Mouse (Mus musculus): ENCODE data around the gene Gm13276. TPM values are rescaled to one million over a fixed set of nuclear protein-coding genes. Genes with fewer than 3 reads are reported as not detected.
"Not testable (repeated sequence)": the region's sequence is repeated elsewhere in the genome, so short reads cannot be mapped to it uniquely, and the experiment has no call there.

Gm13276 gene
- polyA plus RNA-seq, 1 experiment from 2014 or later: not detected

DNA sequence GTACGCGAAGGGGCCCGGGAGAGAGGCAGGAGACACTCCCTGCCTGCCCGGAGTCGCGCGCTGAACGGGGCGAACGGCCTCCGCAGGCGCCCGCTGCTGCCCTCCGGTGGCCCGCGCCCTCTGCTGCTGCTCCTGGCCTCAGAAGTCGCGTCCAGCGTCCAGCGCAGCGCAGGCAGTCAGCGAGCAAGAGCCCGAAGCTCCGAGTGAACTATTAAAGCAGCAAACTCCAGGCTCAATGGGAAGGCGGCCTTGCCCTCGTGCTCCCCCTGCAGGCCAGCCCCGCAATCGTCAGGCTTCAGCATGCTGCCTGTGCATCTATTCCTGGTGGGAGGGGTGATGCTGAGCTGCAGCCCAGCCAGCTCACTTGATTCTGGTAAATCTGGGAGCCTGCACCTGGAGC is 5.7 kb downstream of the Gm13276 start, which contains the start of gene Gm13278:
TSS of gene Gm13278 (plus strand) at position 301 of the 400 bp plus-strand sequence.
- not testable (repeated sequence) for H3K27ac ChIP-seq; H3K9ac ChIP-seq; H3K4me3 ChIP-seq (replicated peaks); H3K4me1 ChIP-seq; H3K27me3 ChIP-seq; H3K4me2 ChIP-seq; ATAC-seq (replicated peaks; ENCODE audit: low FRiP score); H3K9me3 ChIP-seq (replicated peaks); H3K36me3 ChIP-seq
- WGBS: no CpG with 5 or more reads among the region's 28 CpGs

DNA sequence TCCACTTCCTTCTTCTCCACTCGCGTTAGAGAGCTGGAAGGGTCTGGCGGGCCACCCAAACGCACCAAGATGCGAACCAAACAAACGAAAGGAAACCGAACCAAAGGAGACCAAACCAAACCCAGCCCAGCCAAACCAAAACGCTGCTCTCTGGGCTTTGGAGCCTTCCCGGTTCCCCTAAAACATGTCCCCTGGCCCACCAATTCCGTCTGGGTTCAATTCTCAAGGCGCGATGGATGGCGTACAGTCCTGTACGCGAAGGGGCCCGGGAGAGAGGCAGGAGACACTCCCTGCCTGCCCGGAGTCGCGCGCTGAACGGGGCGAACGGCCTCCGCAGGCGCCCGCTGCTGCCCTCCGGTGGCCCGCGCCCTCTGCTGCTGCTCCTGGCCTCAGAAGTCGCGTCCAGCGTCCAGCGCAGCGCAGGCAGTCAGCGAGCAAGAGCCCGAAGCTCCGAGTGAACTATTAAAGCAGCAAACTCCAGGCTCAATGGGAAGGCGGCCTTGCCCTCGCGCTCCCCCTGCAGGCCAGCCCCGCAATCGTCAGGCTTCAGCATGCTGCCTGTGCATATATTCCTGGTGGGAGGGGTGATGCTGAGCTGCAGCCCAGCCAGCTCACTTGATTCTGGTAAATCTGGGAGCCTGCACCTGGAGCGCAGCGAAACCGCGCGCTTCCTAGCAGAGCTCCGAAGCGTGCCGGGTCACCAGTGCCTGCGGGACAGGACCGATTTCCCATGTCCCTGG is 8.6 kb downstream of the Gm13276 start, which contains the start of gene Gm13275:
TSS of gene Gm13275 (plus strand) at position 552 of the 740 bp plus-strand sequence.
- not testable (repeated sequence) for H3K4me2 ChIP-seq; H3K27ac ChIP-seq; ATAC-seq (replicated peaks; ENCODE audit: low FRiP score); H3K4me1 ChIP-seq; H3K27me3 ChIP-seq; H3K9me3 ChIP-seq (replicated peaks); H3K4me3 ChIP-seq (replicated peaks); H3K9ac ChIP-seq; H3K36me3 ChIP-seq
- 2% methylated on average over 19 of the region's 52 CpGs for WGBS

GRCm38 (mm10) chr4:88797097-88797496 is 11.6 kb downstream of the Gm13276 start, which contains the start of gene Gm13279:
Gene Gm13279 (plus strand): TSS chr4:88797397.
- H3K4me2 ChIP-seq; H3K27ac ChIP-seq; H3K36me3 ChIP-seq; H3K4me1 ChIP-seq; H3K27me3 ChIP-seq; H3K4me3 ChIP-seq (replicated peaks); ATAC-seq (replicated peaks; ENCODE audit: low FRiP score); H3K9me3 ChIP-seq (replicated peaks); H3K9ac ChIP-seq: not testable (repeated sequence)
- no CpG with 5 or more reads among the region's 28 CpGs for WGBS

GRCm38 (mm10) chr4:88799365-88799764 is 13.9 kb downstream of the Gm13276 start, which contains the start of gene Gm13285:
Gene Gm13285 (plus strand): TSS chr4:88799665.
- H3K27me3 ChIP-seq; H3K27ac ChIP-seq; H3K4me1 ChIP-seq; H3K36me3 ChIP-seq; H3K4me2 ChIP-seq; ATAC-seq (replicated peaks; ENCODE audit: low FRiP score); H3K9ac ChIP-seq; H3K9me3 ChIP-seq (replicated peaks); H3K4me3 ChIP-seq (replicated peaks): not testable (repeated sequence)
- WGBS: 13% methylated on average over 6 of the region's 7 CpGs

GRCm38 (mm10) chr4:88802954-88803353 is 17.4 kb downstream of the Gm13276 start, which contains the start of gene Gm13287:
Gene Gm13287 (plus strand): TSS chr4:88803254.
- H3K4me3 ChIP-seq (replicated peaks); H3K4me2 ChIP-seq; H3K9me3 ChIP-seq (replicated peaks); H3K9ac ChIP-seq; ATAC-seq (replicated peaks; ENCODE audit: low FRiP score); H3K36me3 ChIP-seq; H3K4me1 ChIP-seq; H3K27me3 ChIP-seq; H3K27ac ChIP-seq: not testable (repeated sequence)
- WGBS: no CpG with 5 or more reads among the region's 29 CpGs

DNA sequence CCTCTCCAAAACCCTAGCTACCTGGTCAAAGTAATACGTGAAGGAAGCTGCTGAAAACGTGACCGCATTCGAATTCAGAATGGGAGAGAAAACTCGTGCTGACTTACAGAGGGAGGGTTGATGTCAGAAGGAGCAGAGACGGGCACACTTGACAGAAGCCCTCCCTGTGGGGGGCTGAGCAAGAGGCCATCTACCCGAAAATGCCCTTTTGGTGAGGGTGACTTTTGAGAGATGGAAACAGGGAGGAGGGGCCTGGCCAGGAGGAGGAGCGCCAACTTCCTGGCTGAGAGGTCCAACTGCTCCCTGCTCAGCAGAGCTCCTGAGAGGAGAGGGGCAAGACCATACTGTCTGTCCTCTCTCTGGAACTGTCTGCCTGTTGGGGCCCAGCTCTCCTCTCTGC is 19.7 kb downstream of the Gm13276 start, which contains the start of gene Gm13288:
TSS of gene Gm13288 (plus strand) at position 301 of the 400 bp plus-strand sequence.
- H3K4me1 ChIP-seq; ATAC-seq (replicated peaks; ENCODE audit: low FRiP score); H3K4me3 ChIP-seq (replicated peaks); H3K27ac ChIP-seq; H3K9ac ChIP-seq; H3K9me3 ChIP-seq (replicated peaks); H3K36me3 ChIP-seq: not testable (repeated sequence)
- WGBS: no CpG with 5 or more reads among the region's 8 CpGs
- Histone ChIP-seq H3K27me3 (peaks cover 16% of the 10 kb centered on the region), H3K4me2 (peak within 1 kb of the TSS; percentile 44; the same call in 1 of the 2 replicates)

GRCm38 (mm10) chr4:88805761-88806160 is 20.3 kb downstream of the Gm13276 start:
- H3K27me3 ChIP-seq: peaks cover 16% of the 10 kb centered on the region
- H3K9ac ChIP-seq; H3K9me3 ChIP-seq (replicated peaks); ATAC-seq (replicated peaks; ENCODE audit: low FRiP score); H3K4me3 ChIP-seq (replicated peaks); H3K4me1 ChIP-seq; H3K27ac ChIP-seq; H3K36me3 ChIP-seq: not testable (repeated sequence)
- 0% methylated on average over 7 of the region's 34 CpGs for WGBS
- H3K4me2 ChIP-seq: peak overlapping the region; percentile 44; the same call in 1 of the 2 replicates

DNA sequence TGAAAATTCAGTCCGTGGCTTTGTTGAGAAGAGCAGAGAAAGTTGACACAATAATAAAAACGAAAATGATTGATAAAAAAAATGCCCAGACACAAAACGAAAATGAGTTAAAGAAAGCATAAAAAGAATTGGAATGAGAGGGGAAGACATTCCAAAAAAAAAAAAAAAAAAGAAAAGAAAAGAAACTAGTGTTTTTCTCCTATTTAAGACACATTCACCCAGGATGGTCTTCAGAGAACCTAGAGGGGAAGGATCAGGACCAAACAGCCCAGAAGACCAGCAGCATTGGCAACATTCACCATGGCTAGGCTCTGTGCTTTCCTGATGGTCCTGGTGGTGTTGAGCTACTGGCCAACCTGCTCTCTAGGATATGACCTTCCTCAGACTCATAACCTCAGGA is 30.4 kb downstream of the Gm13276 start, which contains the start of gene Ifna7:
TSS of gene Ifna7 (plus strand) at position 301 of the 400 bp plus-strand sequence.
- Histone ChIP-seq H3K4me3 (replicated peaks) (no peak within 1 kb of the TSS), H3K4me1 (no peaks in the 10 kb centered on the region), H3K9ac (no peak within 1 kb of the TSS), H3K27me3 (no peaks in the 10 kb centered on the region; the same call in 1 of the 2 replicates), H3K4me2 (no peak within 1 kb of the TSS), H3K9me3 (replicated peaks) (no peaks in the 10 kb centered on the region), H3K36me3 (no peaks in the 10 kb centered on the region), H3K27ac (no peak within 1 kb of the TSS)
- WGBS: 59% methylated on average over 3 of the region's 3 CpGs
- ATAC-seq (replicated peaks; ENCODE audit: low FRiP score): no peak

- Histone ChIP-seq H3K27me3 (no peaks in the 10 kb centered on the region; the same call in 1 of the 2 replicates), H3K27ac (no peak within 1 kb of the TSS), H3K9me3 (replicated peaks) (no peaks in the 10 kb centered on the region), H3K4me1 (no peaks in the 10 kb centered on the region), H3K36me3 (no peaks in the 10 kb centered on the region), H3K9ac (no peak within 1 kb of the TSS), H3K4me2 (no peak within 1 kb of the TSS), H3K4me3 (replicated peaks) (no peak within 1 kb of the TSS)
- WGBS: 74% methylated on average over 1 of the region's 1 CpGs
- no peak for ATAC-seq (replicated peaks; ENCODE audit: low FRiP score)
Observed at GRCm38 (mm10) chr4:88819659-88820058, 34.1 kb downstream of the Gm13276 start, which contains the start of gene Ifna11. Gene Ifna11 (plus strand): TSS chr4:88819959.

GRCm38 (mm10) chr4:88822995-88823394 is 37.5 kb downstream of the Gm13276 start:
- no peak for ATAC-seq (replicated peaks; ENCODE audit: low FRiP score)
- no peaks in the 10 kb centered on the region for H3K4me1 ChIP-seq
- no peak overlapping the region for H3K9ac ChIP-seq
- WGBS: 25% methylated on average over 4 of the region's 4 CpGs
- H3K4me2 ChIP-seq: no peak overlapping the region
- H3K9me3 ChIP-seq (replicated peaks): no peaks in the 10 kb centered on the region
- no peak overlapping the region for H3K27ac ChIP-seq
- no peaks in the 10 kb centered on the region; the same call in 1 of the 2 replicates for H3K27me3 ChIP-seq
- H3K4me3 ChIP-seq (replicated peaks): no peak overlapping the region
- no peaks in the 10 kb centered on the region for H3K36me3 ChIP-seq

DNA sequence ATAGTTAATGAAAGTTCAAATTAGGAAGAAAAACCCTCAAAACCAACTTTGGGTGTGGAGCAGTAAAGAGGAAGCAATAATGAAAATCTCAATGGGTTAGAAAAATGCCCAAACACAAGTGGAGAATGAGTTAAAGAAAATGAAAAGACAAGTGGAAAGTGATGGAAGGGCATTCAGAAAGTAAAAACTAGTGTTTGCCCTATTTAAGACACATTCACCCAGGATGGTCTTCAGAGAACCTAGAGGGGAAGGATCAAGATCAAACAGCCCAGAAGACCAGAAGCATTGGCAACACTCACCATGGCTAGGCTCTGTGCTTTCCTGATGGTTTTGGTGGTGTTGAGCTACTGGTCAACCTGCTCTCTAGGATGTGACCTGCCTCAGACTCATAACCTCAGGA is 41.6 kb downstream of the Gm13276 start, which contains the start of gene Ifna6:
TSS of gene Ifna6 (plus strand) at position 301 of the 400 bp plus-strand sequence.
- not testable (repeated sequence) for H3K9me3 ChIP-seq (replicated peaks); H3K4me3 ChIP-seq (replicated peaks); H3K27me3 ChIP-seq; H3K27ac ChIP-seq; H3K4me2 ChIP-seq; H3K4me1 ChIP-seq; H3K9ac ChIP-seq; H3K36me3 ChIP-seq; ATAC-seq (replicated peaks; ENCODE audit: low FRiP score)

DNA sequence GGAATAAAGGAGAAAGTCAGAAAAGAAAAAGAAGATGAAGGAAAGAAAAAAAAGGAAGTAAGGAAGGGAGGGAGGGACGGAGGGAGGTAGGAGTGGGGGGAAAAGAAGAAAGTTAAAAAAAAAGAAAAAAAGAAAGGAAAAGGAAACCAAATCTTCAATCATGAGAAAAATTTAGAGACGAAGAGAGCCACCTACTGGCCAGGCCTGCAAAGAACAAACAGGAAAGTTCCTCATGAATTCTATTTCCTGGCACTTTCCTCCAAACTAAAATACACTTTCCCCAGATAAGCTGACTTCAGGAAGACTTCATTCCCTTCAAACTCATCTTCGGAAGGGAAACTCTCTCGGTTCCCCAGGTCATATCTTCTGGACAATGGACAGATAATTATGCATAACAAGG is 45.0 kb downstream of the Gm13276 start:
- Histone ChIP-seq H3K27me3 (no peaks in the 10 kb centered on the region; the same call in 1 of the 2 replicates), H3K4me1 (no peaks in the 10 kb centered on the region), H3K4me3 (replicated peaks) (no peak overlapping the region), H3K27ac (no peak overlapping the region), H3K9ac (no peak overlapping the region), H3K9me3 (replicated peaks) (no peaks in the 10 kb centered on the region), H3K4me2 (no peak overlapping the region), H3K36me3 (no peaks in the 10 kb centered on the region)
- WGBS: 33% methylated on average over 4 of the region's 4 CpGs
- ATAC-seq (replicated peaks; ENCODE audit: low FRiP score): no peak

Measured in kidney, embryonic 15.5 days (tissue).